ENCODE assay signal across 25 mouse cellular contexts in the genomic region with DNA sequence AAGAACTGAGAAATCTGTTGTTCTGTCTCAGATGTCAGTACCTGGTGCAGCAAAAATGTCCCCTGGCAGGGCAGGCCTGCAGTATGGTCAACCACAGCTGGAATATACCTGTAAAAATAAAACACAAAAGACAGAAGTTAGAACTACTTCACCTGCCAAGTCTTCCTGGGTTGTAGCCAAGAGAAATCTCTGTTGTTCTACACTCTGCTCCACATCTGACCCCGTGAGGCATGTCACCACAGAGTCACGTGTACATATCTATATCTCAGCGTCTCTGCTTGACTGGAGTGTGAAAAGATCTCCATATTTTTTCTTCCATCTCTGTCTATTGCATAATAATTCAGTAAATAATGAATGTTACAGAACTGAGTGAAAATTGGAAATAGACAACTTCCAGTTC. TPM values are rescaled to one million over a fixed set of nuclear protein-coding genes. Genes with fewer than 3 reads are reported as not detected.
DNase-seq lines count a peak whose midpoint lies in the region; ATAC-seq and TF ChIP-seq lines count a peak whose summit lies in the region.
"Had no signal": no experiment of that assay in that cellular context is flagged by ENCODE, and none has a peak within 500 bp of the region (broad histone marks: within the 10 kb centered on the region; RNA-seq: fewer than 3 reads in every experiment).

No protein-coding gene starts in this region.

- no peaks in the 10 kb centered on the region for H3K9me3 ChIP-seq in embryonic facial prominence, embryonic 14.5 days (ENCODE audit: control insufficient read depth, low read length)
- H3K9me3 ChIP-seq in embryonic facial prominence, embryonic 10.5 days = no peaks in the 10 kb centered on the region
- H3K9me3 ChIP-seq in limb, embryonic 14.5 days (ENCODE audit: control insufficient read depth, low read length) = no peaks in the 10 kb centered on the region
- H3K9me3 ChIP-seq in limb, embryonic 10.5 days (replicated peaks) = no peaks in the 10 kb centered on the region
- no peaks in the 10 kb centered on the region for H3K9me3 ChIP-seq in CH12.LX (replicated peaks; ENCODE audit: low read length)
- H3K9me3 ChIP-seq: embryonic facial prominence, embryonic 12.5 days; embryonic facial prominence, embryonic 15.5 days; forebrain, embryonic 13.5 days; forebrain, embryonic 15.5 days had no signal

- peak; percentile 52 for DNase-seq in embryonic facial prominence, embryonic 14.5 days (ENCODE audit: low spot score)
- no peak for DNase-seq in embryonic facial prominence, embryonic 10.5 days (ENCODE audit: low spot score)
- peak; percentile 26 for DNase-seq in limb, embryonic 14.5 days (ENCODE audit: low spot score)
- DNase-seq in limb, embryonic 10.5 days (ENCODE audit: low spot score) = no peak
- no peak for DNase-seq in CH12.LX (ENCODE audit: extremely low read depth)
- DNase-seq in gonadal fat pad, adult 2 months (ENCODE audit: low read depth) = peak; percentile 24
- DNase-seq in cerebellum, adult 11 months = no peak
- DNase-seq in right cerebral cortex, adult 2 months (ENCODE audit: low spot score in 2 of 2) = no peak
- DNase-seq: adrenal gland, adult 2 months; adrenal gland, postnatal 10 days; adrenal gland, postnatal 25 days; B cell, adult 2 months; cerebellum, adult 18-20 months; cerebellum, adult 8-10 months; cerebellum, adult 9-11 months; cerebellum, postnatal 14 days; cerebellum, postnatal 36 days; embryo, embryonic 11 days; forebrain, postnatal 0 days had no signal

- dilution Hi-C loops in CH12.LX (cut with MboI; ENCODE audit: extremely low pct_ligation_motif_present, extremely low pct_unique_long_range_greater_than_20kb, low sequenced_read_pairs) = no loop called here

- TF ChIP-seq POLR2A in limb, embryonic 14.5 days (IDR thresholded peaks at IDR 0.05; ENCODE audit: borderline replicate concordance, extremely low read depth, insufficient read depth, insufficient read length) = no peak
- no peak for TF ChIP-seq POLR2A in CH12.LX (IDR thresholded peaks at IDR 0.05; ENCODE audit: low read depth, low read length)

- H3K4me2 ChIP-seq in embryonic facial prominence, embryonic 14.5 days (ENCODE audit: low read depth, low read length) = no peak overlapping the region
- H3K4me2 ChIP-seq in limb, embryonic 14.5 days (replicated peaks; ENCODE audit: low read depth, low read length, severe bottlenecking) = no peak overlapping the region
- no peak overlapping the region for H3K4me2 ChIP-seq in CH12.LX (ENCODE audit: insufficient read depth, low read depth, poor library complexity, severe bottlenecking)
- H3K4me2 ChIP-seq: embryonic facial prominence, embryonic 12.5 days; embryonic facial prominence, embryonic 15.5 days; forebrain, embryonic 13.5 days; forebrain, embryonic 15.5 days had no signal

- no peak for TF ChIP-seq EP300 in CH12.LX (IDR thresholded peaks at IDR 0.05; ENCODE audit: low read length)

- TF ChIP-seq CTCF in CH12.LX (conservative IDR thresholded peaks at IDR 0.05 in 1 of 2, IDR thresholded peaks at IDR 0.05 in 1 of 2; ENCODE audit: low read depth in 2 of 2, low read length in 2 of 2) = no peak

- WGBS in embryonic facial prominence, embryonic 14.5 days = 67% methylated on average over 3 of the region's 3 CpGs
- WGBS in embryonic facial prominence, embryonic 10.5 days = 88% methylated on average over 3 of the region's 3 CpGs
- 78% methylated on average over 3 of the region's 3 CpGs for WGBS in limb, embryonic 14.5 days
- WGBS in limb, embryonic 10.5 days = 91% methylated on average over 3 of the region's 3 CpGs

- no peaks in the 10 kb centered on the region for H3K79me2 ChIP-seq in CH12.LX (replicated peaks; ENCODE audit: control insufficient read depth, extremely low read depth, insufficient read depth, poor library complexity, severe bottlenecking)

- ATAC-seq in embryonic facial prominence, embryonic 14.5 days (ENCODE audit: low read depth) = peak; percentile 57; the same call in 1 of the 2 replicates
- ATAC-seq in limb, embryonic 14.5 days (ENCODE audit: low FRiP score, low read depth) = no peak
- ATAC-seq: CD4-positive, CD25-positive, alpha-beta regulatory T cell, adult 4 months; forebrain, embryonic 13.5 days; forebrain, embryonic 15.5 days; forebrain, postnatal 0 days had no signal

- H3K36me3 ChIP-seq in embryonic facial prominence, embryonic 14.5 days (ENCODE audit: control insufficient read depth, insufficient read depth, low read length) = peaks cover 85% of the 10 kb centered on the region
- peaks cover 91% of the 10 kb centered on the region for H3K36me3 ChIP-seq in embryonic facial prominence, embryonic 10.5 days (replicated peaks)
- peaks cover 74% of the 10 kb centered on the region for H3K36me3 ChIP-seq in limb, embryonic 14.5 days (ENCODE audit: control insufficient read depth, insufficient read depth, low read length)
- peaks cover 83% of the 10 kb centered on the region for H3K36me3 ChIP-seq in limb, embryonic 10.5 days
- H3K36me3 ChIP-seq in CH12.LX (replicated peaks in 1 of 2; ENCODE audit: control insufficient read depth in 1 of 2, insufficient read depth in 1 of 2, low read length in 1 of 2) = peaks cover 47 to 50% of the 10 kb centered on the region in 2 experiments

- in situ Hi-C loops in CH12.LX (cut with MboI; ENCODE audit: low pct_ligation_motif_present, low pct_unique_long_range_greater_than_20kb, low sequenced_read_pairs) = no loop called here

- H3K27ac ChIP-seq in embryonic facial prominence, embryonic 14.5 days (replicated peaks; ENCODE audit: low read depth, low read length) = no peak overlapping the region
- H3K27ac ChIP-seq in embryonic facial prominence, embryonic 10.5 days (replicated peaks) = no peak overlapping the region
- no peak overlapping the region for H3K27ac ChIP-seq in limb, embryonic 14.5 days (replicated peaks; ENCODE audit: low read depth, low read length)
- no peak overlapping the region for H3K27ac ChIP-seq in limb, embryonic 10.5 days
- H3K27ac ChIP-seq in CH12.LX (ENCODE audit: insufficient read depth, low read depth) = no peak overlapping the region
- H3K27ac ChIP-seq: embryonic facial prominence, embryonic 12.5 days; embryonic facial prominence, embryonic 15.5 days; forebrain, embryonic 13.5 days; forebrain, embryonic 15.5 days had no signal

- H3K27me3 ChIP-seq in embryonic facial prominence, embryonic 14.5 days (replicated peaks; ENCODE audit: control insufficient read depth, insufficient read depth, low read length) = no peaks in the 10 kb centered on the region
- H3K27me3 ChIP-seq in embryonic facial prominence, embryonic 10.5 days (replicated peaks; ENCODE audit: low read depth, poor library complexity, severe bottlenecking) = no peaks in the 10 kb centered on the region
- H3K27me3 ChIP-seq in limb, embryonic 14.5 days (ENCODE audit: control insufficient read depth, insufficient read depth, low read length) = no peaks in the 10 kb centered on the region
- no peaks in the 10 kb centered on the region for H3K27me3 ChIP-seq in limb, embryonic 10.5 days (ENCODE audit: low read depth, poor library complexity, severe bottlenecking)
- H3K27me3 ChIP-seq in CH12.LX (replicated peaks) = no peaks in the 10 kb centered on the region
- H3K27me3 ChIP-seq: embryonic facial prominence, embryonic 12.5 days; embryonic facial prominence, embryonic 15.5 days; forebrain, embryonic 13.5 days; forebrain, embryonic 15.5 days had no signal

- no peak for TF ChIP-seq RAD21 in CH12.LX (IDR thresholded peaks at IDR 0.05; ENCODE audit: low read depth, low read length)

- no peaks in the 10 kb centered on the region for H3K4me1 ChIP-seq in embryonic facial prominence, embryonic 14.5 days (ENCODE audit: control insufficient read depth, insufficient read depth, low read length)
- H3K4me1 ChIP-seq in embryonic facial prominence, embryonic 10.5 days = no peaks in the 10 kb centered on the region
- no peaks in the 10 kb centered on the region for H3K4me1 ChIP-seq in limb, embryonic 14.5 days (ENCODE audit: control insufficient read depth, insufficient read depth, low read length)
- no peaks in the 10 kb centered on the region for H3K4me1 ChIP-seq in limb, embryonic 10.5 days
- peaks cover 4 to 24% of the 10 kb centered on the region in 2 experiments for H3K4me1 ChIP-seq in CH12.LX (ENCODE audit: control insufficient read depth in 1 of 2, insufficient read depth in 2 of 2)
- H3K4me1 ChIP-seq: embryonic facial prominence, embryonic 12.5 days; embryonic facial prominence, embryonic 15.5 days; forebrain, embryonic 13.5 days; forebrain, embryonic 15.5 days had no signal

- no peak overlapping the region for H3K4me3 ChIP-seq in embryonic facial prominence, embryonic 14.5 days (ENCODE audit: low read depth, low read length)
- H3K4me3 ChIP-seq in embryonic facial prominence, embryonic 10.5 days = no peak overlapping the region
- no peak overlapping the region for H3K4me3 ChIP-seq in limb, embryonic 14.5 days (replicated peaks; ENCODE audit: low read length)
- H3K4me3 ChIP-seq in limb, embryonic 10.5 days = no peak overlapping the region
- H3K4me3 ChIP-seq in CH12.LX (replicated peaks in 1 of 3; ENCODE audit: low read depth in 2 of 3, low read length in 2 of 3, poor library complexity in 1 of 3) = no peak overlapping the region
- H3K4me3 ChIP-seq: embryonic facial prominence, embryonic 12.5 days; embryonic facial prominence, embryonic 15.5 days; erythroblast, embryonic 14.5 days; forebrain, embryonic 13.5 days; forebrain, embryonic 15.5 days had no signal

- H3K9ac ChIP-seq in embryonic facial prominence, embryonic 14.5 days (ENCODE audit: low read depth, low read length) = no peak overlapping the region
- no peak overlapping the region for H3K9ac ChIP-seq in limb, embryonic 14.5 days (ENCODE audit: low read depth, low read length, severe bottlenecking)
- H3K9ac ChIP-seq in CH12.LX (ENCODE audit: insufficient read depth, low read depth) = no peak overlapping the region
- H3K9ac ChIP-seq: embryonic facial prominence, embryonic 12.5 days; embryonic facial prominence, embryonic 15.5 days; forebrain, embryonic 13.5 days; forebrain, embryonic 15.5 days; forebrain, postnatal 0 days had no signal

TF ChIP-seq in CH12.LX, 34 proteins besides CTCF, POLR2A, EP300 and RAD21 (continues in another document):
- TF ChIP-seq PAX5 (IDR thresholded peaks at IDR 0.05; ENCODE audit: low read length) (no peak), USF1 (IDR thresholded peaks at IDR 0.05; ENCODE audit: low read depth, low read length) (no peak), E2F4 (IDR thresholded peaks at IDR 0.05; ENCODE audit: insufficient replicate concordance, low read depth, low read length) (no peak), ELF1 (IDR thresholded peaks at IDR 0.05; ENCODE audit: low read depth, low read length) (no peak)

RNA-seq across cellular contexts. Expression of a gene that starts 35.9 kb away (rescaled TPM):
- polyA plus RNA-seq in embryonic facial prominence, embryonic 14.5 days (2014; fragmentation: Nextera tagmentation; extraction: Ambion mirVana) = 43.3 and 43.7 TPM in 2 replicates
- polyA plus RNA-seq in embryonic facial prominence, embryonic 10.5 days (2016; fragmentation: Nextera tagmentation; extraction: Ambion mirVana) = 153 and 164 TPM in 2 replicates
- polyA plus RNA-seq in limb, embryonic 14.5 days (2012; rRNA removed) = 99.0 and 109 TPM in 2 replicates
- 41.2 and 41.9 TPM in 2 replicates for polyA plus RNA-seq in limb, embryonic 14.5 days (2014; fragmentation: Nextera tagmentation; extraction: Ambion mirVana)
- 159 and 173 TPM in 2 replicates for polyA plus RNA-seq in limb, embryonic 10.5 days (2016; fragmentation: Nextera tagmentation; extraction: Ambion mirVana)
- total RNA-seq in CH12.LX (2012; rRNA removed) (51.6 and 52.5 TPM in 2 replicates), CH12.LX (2014; rRNA removed) (41.6 and 50.1 TPM in 2 replicates)
- polyA plus RNA-seq in CH12.LX (2012; ENCODE audit: insufficient read length, low read depth) = 251 and 277 TPM in 2 replicates
- 230 and 303 TPM in 2 replicates for polyA plus RNA-seq in gonadal fat pad, adult 2 months (2012; rRNA removed)

Comparison
In these comparisons a context has a peak if more than half of its experiments do, and no peak if none do; other contexts are left out.
1. DNase-seq: peak in embryonic facial prominence, embryonic 14.5 days (single experiment), limb, embryonic 14.5 days (single experiment) and gonadal fat pad, adult 2 months (single experiment); none in embryonic facial prominence, embryonic 10.5 days (single experiment), limb, embryonic 10.5 days (single experiment), CH12.LX (single experiment), cerebellum, adult 11 months (single experiment) and right cerebral cortex, adult 2 months (0 of 2).